Mouse (Mus musculus): ENCODE measurements around the gene Nelfa. TPM values are rescaled to one million over a fixed set of nuclear protein-coding genes. Genes with fewer than 3 reads are reported as not detected.
"Not testable (repeated sequence)": the region's sequence is repeated elsewhere in the genome, so short reads cannot be mapped to it uniquely, and the experiment has no call there.

Nelfa gene
- total RNA-seq, 2 experiments from 2014 or later: 7.0 to 8.6 TPM

- intact Hi-C loops (cut with DNase I; ENCODE audit: low total_unique reads): no loop called here
- no peak for DNase-seq
Measured at GRCm38 (mm10) chr5:33921486-33922235, 14.6 kb downstream of the Nelfa start.

DNA sequence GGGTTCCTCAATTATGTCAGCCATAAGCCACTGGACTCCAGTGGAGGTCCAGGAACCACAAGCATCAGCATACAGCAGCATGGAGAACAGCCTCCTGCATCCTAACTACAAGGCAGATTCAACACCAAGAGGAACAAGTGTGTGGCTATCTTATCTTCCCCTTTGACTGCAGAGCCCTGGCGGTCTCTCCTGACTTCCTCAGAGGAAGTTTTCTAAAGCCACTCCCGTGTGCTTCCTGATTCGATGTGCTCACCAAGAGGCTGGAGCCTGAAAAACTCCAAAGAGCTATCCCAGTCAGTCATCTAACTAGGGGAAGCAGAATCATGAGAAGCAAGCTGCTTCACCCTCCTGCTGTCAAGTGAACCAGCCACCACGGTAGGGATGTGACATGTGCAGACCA is 15.3 kb downstream of the Nelfa start:
- intact Hi-C loops (cut with DNase I; ENCODE audit: low total_unique reads): no loop called here
- no peak for DNase-seq

GRCm38 (mm10) chr5:33920037-33920436 is 16.2 kb downstream of the Nelfa start:
- DNase-seq: no peak
- intact Hi-C loops (cut with DNase I; ENCODE audit: low total_unique reads): no loop called here

DNA sequence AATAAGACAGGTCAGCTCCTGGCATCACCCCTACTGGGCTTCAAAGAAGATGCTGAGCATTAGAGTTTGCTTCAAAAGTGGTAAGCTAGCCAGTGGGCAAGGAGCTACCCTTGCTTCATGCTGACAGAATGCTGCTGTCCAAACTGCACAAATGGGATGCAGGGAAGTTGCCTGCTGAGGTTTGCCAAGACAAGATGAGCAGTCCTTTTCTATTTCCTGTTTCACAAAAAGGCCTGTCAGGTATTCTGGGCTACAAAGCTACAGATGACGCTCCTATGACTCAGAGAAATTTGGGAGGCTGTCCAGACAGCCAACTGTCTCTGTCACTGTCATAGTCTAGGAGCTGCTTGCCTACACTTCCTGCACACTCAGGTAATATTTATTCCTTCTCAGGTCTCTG is 16.7 kb downstream of the Nelfa start:
- intact Hi-C loops (cut with DNase I; ENCODE audit: low total_unique reads): no loop called here

DNA sequence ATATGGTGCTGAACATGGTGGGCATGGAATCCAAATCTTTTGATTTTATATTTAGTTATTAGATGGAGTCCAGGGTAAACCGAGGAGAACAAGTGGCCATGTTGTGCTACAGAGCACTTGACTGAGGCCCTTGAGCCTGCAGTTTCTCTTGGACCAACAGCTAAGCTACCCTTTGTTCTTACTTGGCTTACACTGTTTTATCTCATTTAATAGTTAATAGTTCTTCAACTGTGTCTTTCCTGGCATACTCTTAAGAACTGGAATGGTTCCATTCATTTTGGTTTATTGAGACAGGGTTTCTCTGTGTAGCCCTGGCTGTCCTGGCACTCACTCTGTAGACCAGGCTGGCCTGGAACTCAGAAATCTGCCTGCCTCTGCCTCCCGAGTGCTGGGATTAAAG is 19.6 kb downstream of the Nelfa start:
- DNase-seq; intact Hi-C loops (cut with DNase I; ENCODE audit: low total_unique reads): not testable (repeated sequence)

More for the DNA sequence above, 16.7 kb downstream of the Nelfa start:
- no peak for DNase-seq

DNA sequence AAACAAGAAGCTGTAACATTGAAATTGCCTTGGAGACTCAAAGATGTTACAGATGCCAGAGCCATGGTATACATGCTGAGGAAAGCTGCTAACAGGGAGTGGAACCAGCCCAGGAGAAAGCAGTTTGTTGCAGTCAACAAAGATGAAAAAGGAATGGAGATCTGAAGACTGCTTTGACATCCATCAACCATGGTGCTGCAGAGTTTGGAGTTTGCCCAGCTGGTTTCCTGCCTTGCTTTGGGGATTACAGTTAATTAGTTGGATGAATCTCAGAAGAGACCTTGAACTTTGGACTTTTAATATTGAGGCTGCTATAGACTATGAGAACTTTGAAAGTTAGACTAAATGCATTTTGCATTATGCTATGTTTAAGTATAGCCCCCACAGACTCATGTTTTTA is 21.2 kb downstream of the Nelfa start:
- intact Hi-C loops (cut with DNase I; ENCODE audit: low total_unique reads); DNase-seq: not testable (repeated sequence)

GRCm38 (mm10) chr5:33903176-33903575 is 33.0 kb downstream of the Nelfa start:
- no peak for DNase-seq
- intact Hi-C loops (cut with DNase I; ENCODE audit: low total_unique reads): no loop called here

DNA sequence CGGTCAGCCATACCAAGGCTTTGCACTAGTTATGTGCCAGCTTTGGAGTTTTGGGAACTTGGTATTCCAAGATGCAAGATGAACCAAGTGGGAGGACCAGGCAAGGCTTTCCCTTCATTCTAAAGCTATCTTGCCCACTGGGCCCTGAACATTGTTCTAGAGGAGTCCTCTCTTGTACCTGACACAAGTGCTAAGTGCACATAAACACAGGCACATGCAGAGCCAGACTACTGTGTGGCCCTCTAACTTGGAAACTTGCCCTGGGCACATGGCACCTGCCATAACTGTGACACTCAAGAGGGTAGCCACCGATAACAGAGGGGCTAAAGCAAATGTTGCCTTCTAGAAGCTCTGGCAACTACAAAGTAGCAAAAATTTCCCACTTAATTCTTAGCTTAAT is 33.5 kb downstream of the Nelfa start:
- intact Hi-C loops (cut with DNase I; ENCODE audit: low total_unique reads): no loop called here
- no peak for DNase-seq

DNA sequence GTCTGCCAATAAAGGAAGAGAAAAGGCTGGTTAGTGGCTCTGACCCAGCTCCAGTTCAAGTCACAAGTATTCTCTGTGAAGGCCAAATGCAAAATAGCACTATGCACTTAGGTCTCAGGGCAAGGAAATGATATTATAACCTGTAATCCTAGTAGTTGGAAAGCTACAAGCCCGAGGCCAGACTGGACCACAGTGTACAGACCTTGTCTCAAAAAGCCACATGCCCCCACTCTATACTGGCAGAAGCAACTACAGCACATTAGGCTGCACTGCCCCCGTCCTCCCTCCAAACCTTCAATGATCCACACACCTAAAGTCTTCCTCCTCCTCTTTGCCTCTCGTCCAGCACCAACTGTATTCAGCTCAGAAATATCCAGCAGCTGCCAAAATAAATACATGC is 34.9 kb downstream of the Nelfa start:
- no peak for DNase-seq
- intact Hi-C loops (cut with DNase I; ENCODE audit: low total_unique reads): no loop called here

GRCm38 (mm10) chr5:33900701-33901263 is 35.4 kb downstream of the Nelfa start:
- DNase-seq: no peak
- intact Hi-C loops (cut with DNase I; ENCODE audit: low total_unique reads): no loop called here

GRCm38 (mm10) chr5:33900101-33900500 is 36.1 kb downstream of the Nelfa start:
- intact Hi-C loops (cut with DNase I; ENCODE audit: low total_unique reads): no loop called here
- no peak for DNase-seq

DNA sequence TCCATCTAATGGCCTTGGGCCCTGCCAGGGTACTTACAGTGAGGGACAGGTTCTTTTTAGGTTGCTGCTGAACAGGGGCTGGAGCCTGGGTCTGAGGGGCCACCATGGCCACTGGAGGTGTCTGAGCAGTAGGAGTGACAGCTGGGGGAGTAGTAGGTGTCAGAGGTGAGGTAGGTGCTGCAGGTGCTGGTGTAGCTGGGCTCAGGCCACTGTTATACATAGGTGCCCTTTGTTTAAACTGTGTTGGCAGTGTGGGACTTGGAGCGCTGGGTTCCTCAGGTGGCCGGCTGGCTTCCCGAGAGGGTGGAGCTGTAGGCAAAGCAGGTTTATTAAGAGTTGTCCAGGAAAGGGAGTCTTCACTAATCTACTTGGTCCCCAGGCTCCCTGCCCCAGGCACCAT is 37.0 kb downstream of the Nelfa start:
- DNase-seq: no peak
- intact Hi-C loops (cut with DNase I; ENCODE audit: low total_unique reads): no loop called here

GRCm38 (mm10) chr5:33898671-33899070 is 37.5 kb downstream of the Nelfa start:
- intact Hi-C loops (cut with DNase I; ENCODE audit: low total_unique reads): no loop called here
- no peak for DNase-seq

GRCm38 (mm10) chr5:33897158-33897557 is 39.1 kb downstream of the Nelfa start:
- intact Hi-C loops (cut with DNase I; ENCODE audit: low total_unique reads): no loop called here

GRCm38 (mm10) chr5:33895116-33895515 is 41.1 kb downstream of the Nelfa start:
- no peak for DNase-seq
- intact Hi-C loops (cut with DNase I; ENCODE audit: low total_unique reads): no loop called here

More at GRCm38 (mm10) chr5:33897158-33897557, 39.1 kb downstream of the Nelfa start:
- no peak for DNase-seq

DNA sequence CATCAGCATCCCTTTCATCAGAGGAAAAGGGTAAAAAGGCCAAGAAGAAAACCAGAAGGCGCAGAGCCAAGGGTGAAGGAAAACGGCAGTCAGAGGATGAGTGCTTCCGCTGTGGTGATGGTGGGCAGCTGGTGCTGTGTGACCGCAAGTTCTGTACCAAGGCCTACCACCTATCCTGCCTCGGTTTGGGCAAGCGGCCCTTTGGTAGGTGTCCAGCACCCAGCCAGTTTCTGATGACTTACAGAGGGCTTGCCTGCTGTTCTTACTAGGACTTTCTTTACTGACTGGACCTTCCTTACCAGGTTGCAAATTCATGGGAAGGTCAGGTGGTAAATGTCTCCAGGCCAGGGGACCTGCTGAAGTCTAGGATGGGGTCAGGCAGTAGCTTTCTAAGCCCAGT is 42.8 kb downstream of the Nelfa start:
- no peak for DNase-seq
- intact Hi-C loops (cut with DNase I; ENCODE audit: low total_unique reads): no loop called here

DNA sequence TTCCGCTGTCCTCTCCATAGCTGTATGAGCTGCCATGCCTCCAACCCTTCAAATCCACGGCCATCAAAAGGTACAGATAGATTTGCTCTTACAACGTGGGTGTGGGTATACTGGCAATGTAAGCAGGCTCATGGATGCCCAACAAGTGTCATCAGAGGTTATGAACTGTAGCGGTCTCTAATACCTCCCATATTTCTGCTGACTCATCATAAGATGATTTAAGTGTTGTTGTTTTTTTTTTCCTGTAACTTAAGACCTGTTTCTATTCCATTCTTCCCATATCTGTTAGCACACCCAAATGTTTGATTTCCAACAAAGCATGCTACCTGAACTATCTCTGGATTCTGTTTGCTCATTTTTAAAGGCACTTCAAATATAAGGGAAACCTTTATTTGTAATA is 55.1 kb downstream of the Nelfa start:
- DNase-seq: no peak
- intact Hi-C loops (cut with DNase I; ENCODE audit: low total_unique reads): no loop called here

- intact Hi-C loops (cut with DNase I; ENCODE audit: low total_unique reads): no loop called here
- DNase-seq: no peak
Measured at GRCm38 (mm10) chr5:33875472-33875871, 60.7 kb downstream of the Nelfa start.

DNA sequence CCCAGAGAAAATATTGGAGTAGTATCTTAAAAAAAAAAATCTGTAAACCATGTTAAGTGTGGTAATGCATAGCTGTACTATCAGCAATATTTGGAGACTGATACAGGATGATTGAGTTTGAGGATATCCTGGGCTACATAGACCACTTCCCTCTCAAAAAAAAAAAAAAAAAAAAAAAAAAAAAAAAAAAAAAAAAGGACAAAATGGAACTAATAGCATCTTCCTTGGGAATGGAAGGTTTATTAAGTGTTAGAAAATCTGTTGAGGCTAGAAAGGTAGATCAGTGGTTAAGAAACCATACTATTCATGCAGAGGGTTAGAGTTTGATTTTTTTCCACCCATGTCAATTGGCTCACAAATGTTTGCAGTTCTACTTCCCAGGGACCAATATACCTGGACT is 78.5 kb downstream of the Nelfa start:
- intact Hi-C loops (cut with DNase I; ENCODE audit: low total_unique reads): loop anchor here (10.0 kb wide), 1 partner anchor 97 kb away; no protein-coding TSS in a partner anchor
- DNase-seq: no peak

- no peak for DNase-seq
- intact Hi-C loops (cut with DNase I; ENCODE audit: low total_unique reads): loop anchor here (10.0 kb wide), 1 partner anchor 101 kb away; no protein-coding TSS in a partner anchor
Measured at GRCm38 (mm10) chr5:33854019-33854418, 82.2 kb downstream of the Nelfa start.

GRCm38 (mm10) chr5:33853086-33853485 is 83.1 kb downstream of the Nelfa start:
- intact Hi-C loops (cut with DNase I; ENCODE audit: low total_unique reads): loop anchor here (10.0 kb wide), 1 partner anchor 102 kb away; no protein-coding TSS in a partner anchor
- no peak for DNase-seq
